Mouse (Mus musculus) neutrophil, adult 5-6 weeks (primary cell): ENCODE results near the gene Gm36210. TPM values are rescaled to one million over a fixed set of nuclear protein-coding genes. Genes with fewer than 3 reads are reported as not detected.

ENCODE experiments used
- ATAC-seq: fragments of 151-379, 151-347 bp; 2 replicates; pipeline ENCODE4 v1.8.0; 2017; ENCODE audit warnings: mild to moderate bottlenecking, moderate TSS enrichment; ENCODE audit not compliant: insufficient number of reproducible peaks, poor library complexity, low FRiP score, severe bottlenecking; ENCODE audit errors: extremely low read depth
- total RNA-seq: library from RNA; stranded (forward); fragments of 200-1000 nt; gene quantifications from 2 replicates; pipeline ENCODE4 v1.2.3, GENCODE M21; 2017

Gm36210 gene
- total RNA-seq, 1 experiment from 2014 or later: not detected

- ATAC-seq: no peak
Observed at GRCm38 (mm10) chr7:4857321-4857720, 49.0 kb downstream of the Gm36210 start.

- no peak for ATAC-seq
Observed at GRCm38 (mm10) chr7:4856508-4856907, 49.8 kb downstream of the Gm36210 start.

GRCm38 (mm10) chr7:4853613-4854012 lies 52.7 kb downstream of the Gm36210 start:
- ATAC-seq: no peak

- no peak for ATAC-seq
Observed at GRCm38 (mm10) chr7:4851315-4851688, 55.0 kb downstream of the Gm36210 start.

- no peak for ATAC-seq
Observed at GRCm38 (mm10) chr7:4850621-4851314, 55.5 kb downstream of the Gm36210 start.

GRCm38 (mm10) chr7:4849372-4849771 lies 56.9 kb downstream of the Gm36210 start:
- no peak for ATAC-seq

Other genes with a start within 250 kb of the Gm36210 start
- gene Ppp6r1, start 247.5 kb downstream of the Gm36210 start, total RNA-seq: 163 and 174 TPM in 2 replicates
- 10.5 and 17.3 TPM in 2 replicates for gene Hspbp1, start 221.4 kb downstream of the Gm36210 start, total RNA-seq
- not detected in 2 replicates for gene Brsk1, start 215.9 kb downstream of the Gm36210 start, total RNA-seq
- gene Tmem150b, start 181.3 kb downstream of the Gm36210 start, total RNA-seq: 0.35 and 0.37 TPM in 2 replicates
- gene Kmt5c, start 166.4 kb downstream of the Gm36210 start, total RNA-seq: 77.0 and 85.7 TPM in 2 replicates
- not detected in 2 replicates for gene Cox6b2, start 153.4 kb downstream of the Gm36210 start, total RNA-seq
- gene Fam71e2, start 135.2 kb downstream of the Gm36210 start, total RNA-seq: not detected in 2 replicates
- gene Il11, start 123.7 kb downstream of the Gm36210 start, total RNA-seq: not detected in 2 replicates
- gene Tmem190, start 123.6 kb downstream of the Gm36210 start, total RNA-seq: not detected in 2 replicates
- gene Tmem238, start 116.9 kb downstream of the Gm36210 start, total RNA-seq: 1.1 and 2.2 TPM in 2 replicates
- 325 and 398 TPM in 2 replicates for gene Rpl28, start 113.6 kb downstream of the Gm36210 start, total RNA-seq
- gene Ube2s, start 93.9 kb downstream of the Gm36210 start, total RNA-seq: 94.5 and 103 TPM in 2 replicates
- not detected in 2 replicates for gene Shisa7, start 61.8 kb downstream of the Gm36210 start, total RNA-seq
- 11.3 and 12.2 TPM in 2 replicates for gene Isoc2b, start 36.3 kb downstream of the Gm36210 start, total RNA-seq
- gene Isoc2a, start 29.4 kb downstream of the Gm36210 start, total RNA-seq: 4.0 and 4.2 TPM in 2 replicates
- 6.0 and 7.2 TPM in 2 replicates for gene Zfp628, start 8.7 kb upstream of the Gm36210 start, total RNA-seq
- gene Nat14, start 15.5 kb upstream of the Gm36210 start, total RNA-seq: 1.2 and 2.2 TPM in 2 replicates
- gene Ssc5d, start 19.3 kb upstream of the Gm36210 start, total RNA-seq: 0.47 and 1.4 TPM in 2 replicates
- gene Sbk2, start 57.9 kb upstream of the Gm36210 start, total RNA-seq: not detected in 2 replicates
- not detected in 2 replicates for gene Sbk3, start 64.7 kb upstream of the Gm36210 start, total RNA-seq
- 4.1 and 4.5 TPM in 2 replicates for gene Zfp579, start 89.6 kb upstream of the Gm36210 start, total RNA-seq
- 8.8 and 13.7 TPM in 2 replicates for gene Zfp524, start 107.9 kb upstream of the Gm36210 start, total RNA-seq
- 19.8 and 22.2 TPM in 2 replicates for gene Fiz1, start 108.2 kb upstream of the Gm36210 start, total RNA-seq
- 1.8 TPM in 1 of 2 replicates, not detected in the other for gene Gm44973, start 109.0 kb upstream of the Gm36210 start, total RNA-seq
- 34.3 and 38.5 TPM in 2 replicates for gene Zfp865, start 113.9 kb upstream of the Gm36210 start, total RNA-seq
- gene Ccdc106, start 114.0 kb upstream of the Gm36210 start, total RNA-seq: 0.23 TPM in 1 of 2 replicates, not detected in the other
- 0.98 and 1.6 TPM in 2 replicates for gene 4632433K11Rik, start 127.6 kb upstream of the Gm36210 start, total RNA-seq
- 2.9 and 3.4 TPM in 2 replicates for gene Zfp784, start 131.9 kb upstream of the Gm36210 start, total RNA-seq
- gene Zfp580, start 145.0 kb upstream of the Gm36210 start, total RNA-seq: 0.93 TPM in 1 of 2 replicates, not detected in the other
- gene U2af2, start 155.6 kb upstream of the Gm36210 start, total RNA-seq: 168 and 188 TPM in 2 replicates
- 118 and 130 TPM in 2 replicates for gene Epn1, start 173.7 kb upstream of the Gm36210 start, total RNA-seq
- not detected in 2 replicates for gene Rfpl4, start 210.4 kb upstream of the Gm36210 start, total RNA-seq
- 0.98 TPM in 1 of 2 replicates, not detected in the other for gene Rasl2-9, start 219.4 kb upstream of the Gm36210 start, total RNA-seq
- gene Vmn1r55, start 243.2 kb upstream of the Gm36210 start, total RNA-seq: not detected in 2 replicates